Mouse (Mus musculus): ENCODE data around the gene Ing2. TPM values are rescaled to one million over a fixed set of nuclear protein-coding genes. Genes with fewer than 3 reads are reported as not detected.

Ing2 gene
- polyA plus RNA-seq, 1 experiment, result 20.4 TPM

DNA sequence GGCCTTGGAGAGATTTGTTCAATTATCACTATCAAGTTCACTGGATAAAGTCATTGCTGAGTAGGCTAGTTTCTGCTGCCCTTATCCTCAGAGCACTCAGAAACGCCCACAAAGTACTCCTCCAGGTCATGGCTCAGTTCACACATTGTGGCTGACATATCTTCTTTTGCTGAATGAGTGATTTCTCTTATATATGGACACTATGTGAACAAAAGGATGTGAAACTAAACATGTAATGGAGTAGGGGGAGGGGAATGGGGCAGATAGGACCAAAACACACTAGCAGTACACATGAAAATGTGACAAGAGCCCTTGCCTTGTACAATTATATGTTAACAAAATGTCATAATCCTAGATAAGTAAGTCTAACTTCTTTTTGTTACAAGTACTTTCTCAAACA lies 27.0 kb upstream of the Ing2 start:
- 7% methylated on average over 1 of the region's 1 CpGs for WGBS
- TF ChIP-seq CTCF (IDR thresholded peaks at IDR 0.05; ENCODE audit: borderline replicate concordance, insufficient read depth, low read depth, low read length), result no peak
- TF ChIP-seq POLR2A (IDR thresholded peaks at IDR 0.05; ENCODE audit: borderline replicate concordance, insufficient read depth, low read length), result no peak

GRCm38 (mm10) chr8:47697696-47698095 lies 22.3 kb upstream of the Ing2 start:
- Histone ChIP-seq H3K4me3 (replicated peaks; ENCODE audit: insufficient read depth, low read depth, low read length) (no peak overlapping the region), H3K4me1 (ENCODE audit: control insufficient read depth, insufficient read depth, low read length) (no peaks in the 10 kb centered on the region), H3K27ac (ENCODE audit: insufficient read depth, low read length) (no peak overlapping the region), H3K27me3 (ENCODE audit: control insufficient read depth, insufficient read depth, low read length) (no peaks in the 10 kb centered on the region)
- no peak for DNase-seq
- 63% methylated on average over 1 of the region's 1 CpGs for WGBS
- TF ChIP-seq CTCF (IDR thresholded peaks at IDR 0.05; ENCODE audit: borderline replicate concordance, insufficient read depth, low read depth, low read length) (no peak), POLR2A (IDR thresholded peaks at IDR 0.05; ENCODE audit: borderline replicate concordance, insufficient read depth, low read length) (no peak)

More for the DNA sequence above, 27.0 kb upstream of the Ing2 start:
- Histone ChIP-seq H3K27ac (ENCODE audit: insufficient read depth, low read length) (no peak overlapping the region), H3K4me1 (ENCODE audit: control insufficient read depth, insufficient read depth, low read length) (no peaks in the 10 kb centered on the region), H3K27me3 (ENCODE audit: control insufficient read depth, insufficient read depth, low read length) (no peaks in the 10 kb centered on the region), H3K4me3 (replicated peaks; ENCODE audit: insufficient read depth, low read depth, low read length) (no peak overlapping the region)
- DNase-seq, result no peak

- H3K4me1 ChIP-seq (ENCODE audit: control insufficient read depth, insufficient read depth, low read length), result no peaks in the 10 kb centered on the region
- no peak for DNase-seq
- no peak overlapping the region for H3K27ac ChIP-seq (ENCODE audit: insufficient read depth, low read length)
- H3K4me3 ChIP-seq (replicated peaks; ENCODE audit: insufficient read depth, low read depth, low read length), result no peak overlapping the region
- 83% methylated on average over 5 of the region's 5 CpGs for WGBS
- TF ChIP-seq CTCF (IDR thresholded peaks at IDR 0.05; ENCODE audit: borderline replicate concordance, insufficient read depth, low read depth, low read length), result no peak
- TF ChIP-seq POLR2A (IDR thresholded peaks at IDR 0.05; ENCODE audit: borderline replicate concordance, insufficient read depth, low read length), result no peak
- H3K27me3 ChIP-seq (ENCODE audit: control insufficient read depth, insufficient read depth, low read length), result no peaks in the 10 kb centered on the region; the same call in 1 of the 2 replicates
These were observed 20.2 kb upstream of the Ing2 start for GRCm38 (mm10) chr8:47695431-47696105.

GRCm38 (mm10) chr8:47693119-47693518 lies 17.8 kb upstream of the Ing2 start:
- WGBS, result 9% methylated on average over 2 of the region's 2 CpGs
- no peak overlapping the region for H3K4me3 ChIP-seq (replicated peaks; ENCODE audit: insufficient read depth, low read depth, low read length)
- TF ChIP-seq CTCF (IDR thresholded peaks at IDR 0.05; ENCODE audit: borderline replicate concordance, insufficient read depth, low read depth, low read length), result peak; percentile 66; the same call in 1 of the 2 replicates
- TF ChIP-seq POLR2A (IDR thresholded peaks at IDR 0.05; ENCODE audit: borderline replicate concordance, insufficient read depth, low read length), result no peak
- H3K27ac ChIP-seq (ENCODE audit: insufficient read depth, low read length), result no peak overlapping the region
- DNase-seq, result peak; percentile 58 to 73
- no peaks in the 10 kb centered on the region for H3K4me1 ChIP-seq (ENCODE audit: control insufficient read depth, insufficient read depth, low read length)
- H3K27me3 ChIP-seq (ENCODE audit: control insufficient read depth, insufficient read depth, low read length), result no peaks in the 10 kb centered on the region; the same call in 1 of the 2 replicates

DNA sequence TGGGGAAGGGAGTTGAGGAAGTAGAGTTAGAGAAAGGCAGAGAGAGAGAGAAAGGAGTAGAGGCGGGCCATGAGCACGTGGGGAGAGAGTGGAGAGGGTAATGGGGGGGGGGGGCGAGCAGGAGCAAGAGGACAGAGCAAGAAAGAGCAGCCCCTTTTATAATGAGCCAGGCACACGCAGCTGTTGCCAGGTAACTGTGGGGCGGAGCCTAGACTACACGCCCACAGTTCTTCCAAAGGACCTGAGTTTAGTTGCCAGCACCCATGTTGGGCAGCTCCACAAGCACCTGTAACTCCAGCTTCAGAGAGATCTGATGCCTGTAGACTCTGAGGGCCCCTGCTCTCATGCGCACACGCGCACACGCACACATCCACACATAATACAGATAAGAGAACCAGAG lies 16.5 kb upstream of the Ing2 start:
- H3K27me3 ChIP-seq (ENCODE audit: control insufficient read depth, insufficient read depth, low read length), result no peaks in the 10 kb centered on the region; the same call in 1 of the 2 replicates
- DNase-seq, result no peak
- 74% methylated on average over 10 of the region's 10 CpGs for WGBS
- H3K4me1 ChIP-seq (ENCODE audit: control insufficient read depth, insufficient read depth, low read length), result no peaks in the 10 kb centered on the region
- no peak for TF ChIP-seq POLR2A (IDR thresholded peaks at IDR 0.05; ENCODE audit: borderline replicate concordance, insufficient read depth, low read length)
- TF ChIP-seq CTCF (IDR thresholded peaks at IDR 0.05; ENCODE audit: borderline replicate concordance, insufficient read depth, low read depth, low read length), result no peak
- H3K4me3 ChIP-seq (replicated peaks; ENCODE audit: insufficient read depth, low read depth, low read length), result no peak overlapping the region
- H3K27ac ChIP-seq (ENCODE audit: insufficient read depth, low read length), result no peak overlapping the region

DNA sequence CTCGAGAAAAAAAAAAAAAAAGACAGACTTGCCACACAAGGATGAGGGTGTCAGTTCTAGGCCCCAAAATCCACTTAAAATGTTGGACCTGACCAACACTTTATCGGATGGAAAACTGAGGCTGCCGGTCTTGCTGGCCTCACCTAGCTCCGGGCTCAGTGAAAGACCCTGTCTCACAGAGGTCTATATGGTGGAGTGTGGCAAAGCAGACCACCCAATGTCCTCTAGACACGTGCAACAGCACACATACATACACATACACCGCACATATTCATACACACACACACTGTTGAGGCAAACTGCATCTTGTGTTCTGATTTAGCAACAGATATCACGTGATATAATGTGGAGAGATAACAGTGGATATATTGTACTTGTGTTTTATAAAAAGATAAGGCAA lies 15.9 kb upstream of the Ing2 start:
- Histone ChIP-seq H3K27me3 (ENCODE audit: control insufficient read depth, insufficient read depth, low read length) (no peaks in the 10 kb centered on the region; the same call in 1 of the 2 replicates), H3K27ac (ENCODE audit: insufficient read depth, low read length) (no peak overlapping the region), H3K4me1 (ENCODE audit: control insufficient read depth, insufficient read depth, low read length) (no peaks in the 10 kb centered on the region), H3K4me3 (replicated peaks; ENCODE audit: insufficient read depth, low read depth, low read length) (no peak overlapping the region)
- no peak for TF ChIP-seq POLR2A (IDR thresholded peaks at IDR 0.05; ENCODE audit: borderline replicate concordance, insufficient read depth, low read length)
- no peak for TF ChIP-seq CTCF (IDR thresholded peaks at IDR 0.05; ENCODE audit: borderline replicate concordance, insufficient read depth, low read depth, low read length)
- DNase-seq, result no peak
- 58% methylated on average over 7 of the region's 7 CpGs for WGBS

- no peak for DNase-seq
- 9% methylated on average over 16 of the region's 16 CpGs for WGBS
- Histone ChIP-seq H3K4me3 (replicated peaks; ENCODE audit: insufficient read depth, low read depth, low read length) (no peak overlapping the region), H3K27me3 (ENCODE audit: control insufficient read depth, insufficient read depth, low read length) (no peaks in the 10 kb centered on the region; the same call in 1 of the 2 replicates), H3K27ac (ENCODE audit: insufficient read depth, low read length) (no peak overlapping the region), H3K4me1 (ENCODE audit: control insufficient read depth, insufficient read depth, low read length) (no peaks in the 10 kb centered on the region)
- TF ChIP-seq POLR2A (IDR thresholded peaks at IDR 0.05; ENCODE audit: borderline replicate concordance, insufficient read depth, low read length), result no peak
- no peak for TF ChIP-seq CTCF (IDR thresholded peaks at IDR 0.05; ENCODE audit: borderline replicate concordance, insufficient read depth, low read depth, low read length)
These were observed 15.3 kb upstream of the Ing2 start for GRCm38 (mm10) chr8:47690674-47691078.

GRCm38 (mm10) chr8:47689704-47690326 lies 14.5 kb upstream of the Ing2 start:
- Histone ChIP-seq H3K27ac (ENCODE audit: insufficient read depth, low read length) (no peak overlapping the region), H3K27me3 (ENCODE audit: control insufficient read depth, insufficient read depth, low read length) (no peaks in the 10 kb centered on the region; the same call in 1 of the 2 replicates), H3K4me3 (replicated peaks; ENCODE audit: insufficient read depth, low read depth, low read length) (no peak overlapping the region), H3K4me1 (ENCODE audit: control insufficient read depth, insufficient read depth, low read length) (no peaks in the 10 kb centered on the region)
- no peak for DNase-seq
- TF ChIP-seq POLR2A (IDR thresholded peaks at IDR 0.05; ENCODE audit: borderline replicate concordance, insufficient read depth, low read length), result no peak
- no peak for TF ChIP-seq CTCF (IDR thresholded peaks at IDR 0.05; ENCODE audit: borderline replicate concordance, insufficient read depth, low read depth, low read length)
- WGBS, result 62% methylated on average over 12 of the region's 12 CpGs
